Mouse (Mus musculus) lung, adult 10 weeks (tissue): ENCODE measurements around the gene Cacnb2. TPM values are rescaled to one million over a fixed set of nuclear protein-coding genes. Genes with fewer than 3 reads are reported as not detected.

Source experiments
- polyA plus RNA-seq: library from polyadenylated mRNA; stranded (reverse); fragments of 350-450 nt; fragmentation: Illumina TruSeq; extraction: RNeasy Lipid Tissue Mini Kit (QIAGEN cat#74804); gene quantifications from one replicate; pipeline ENCODE4 v1.2.3, GENCODE M21; 2014; ENCODE audit warnings: low read depth, low replicate concordance; ENCODE audit not compliant: insufficient read depth

The Cacnb2 gene
- polyA plus RNA-seq, result 2.3 TPM

DNA sequence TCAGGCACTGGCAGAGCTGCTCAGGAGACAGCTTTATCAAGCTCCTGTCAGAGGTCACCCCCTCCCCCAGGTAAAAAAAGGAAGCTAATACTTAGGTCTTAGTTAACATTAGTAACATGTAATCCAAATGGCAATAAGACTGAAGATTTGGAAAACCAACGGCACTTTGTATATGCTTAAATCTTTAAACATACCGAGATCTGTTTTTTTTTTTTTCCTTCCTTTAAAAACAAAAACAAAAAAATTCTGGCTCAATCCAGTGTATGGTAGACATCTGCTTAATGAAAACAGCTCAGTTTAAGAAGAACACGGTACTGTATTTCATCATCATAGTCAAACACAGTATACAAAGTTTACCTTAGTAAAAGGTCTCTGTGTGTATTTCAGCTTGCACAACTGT, at the start of gene Cacnb2:
Cacnb2 (plus strand) TSS at position 301 of the 400 bp plus-strand sequence.

Other genes starting within 250 kb of the Cacnb2 start
- 0.08 TPM for gene Slc39a12, start 214.8 kb upstream of the Cacnb2 start, polyA plus RNA-seq